Mouse (Mus musculus) adrenal gland, postnatal 14 days (tissue): ENCODE measurements at regions not wholly inside any gene's neighbourhood (a gene's known extent, or its start where the extent isn't known, plus 50 kb on each side); places are given as distances from the start of the nearest gene placed in this dataset.
A peak's percentile ranks its signal among the peaks of the same experiment; 100 is the strongest.

ENCODE experiments used
- DNase-seq: peaks from one replicate; pipeline ENCODE4 v3.0.0; 2021; ENCODE audit warnings: mixed read lengths

DNA sequence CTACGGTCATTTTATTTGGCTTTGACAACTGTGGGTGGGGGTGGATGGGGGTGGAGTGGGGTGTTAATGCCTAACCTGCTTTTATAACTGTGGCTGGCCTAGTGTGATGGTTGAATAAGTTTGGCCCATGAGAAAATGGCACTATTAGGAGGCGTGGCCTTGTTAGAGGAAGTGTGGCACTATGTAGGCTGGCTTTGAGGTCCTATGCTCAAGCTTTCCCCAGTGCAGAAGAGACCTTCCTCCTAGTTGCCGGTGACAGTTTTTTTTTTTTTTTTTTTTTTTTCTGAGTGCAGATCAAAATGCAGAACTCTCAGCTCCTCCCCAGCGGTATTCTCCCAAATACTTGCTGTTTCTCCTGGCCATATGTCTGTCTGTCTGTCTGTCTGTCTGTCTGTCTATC, 404.6 kb upstream of the Smim15 start:
- no peak for DNase-seq

DNA sequence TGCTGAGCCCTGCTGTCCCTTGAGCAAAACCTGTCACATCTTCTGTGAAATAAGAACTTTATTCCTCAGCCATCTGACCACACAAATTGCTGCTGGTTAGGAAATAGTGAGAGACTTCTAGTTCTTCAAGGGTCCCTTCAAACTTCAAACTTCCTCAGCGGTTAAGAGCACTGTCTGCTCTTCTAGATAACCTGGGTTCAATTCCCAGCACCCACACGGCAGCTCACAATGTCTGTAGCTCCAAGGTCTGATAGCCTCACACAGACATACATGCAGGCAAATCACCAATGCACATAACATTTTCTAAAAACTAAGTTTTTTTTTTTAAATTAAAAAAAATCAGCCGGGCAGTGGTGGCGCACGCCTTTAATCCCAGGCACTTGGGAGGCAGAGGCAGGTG, 407.0 kb upstream of the Smim15 start:
- DNase-seq = no peak

DNA sequence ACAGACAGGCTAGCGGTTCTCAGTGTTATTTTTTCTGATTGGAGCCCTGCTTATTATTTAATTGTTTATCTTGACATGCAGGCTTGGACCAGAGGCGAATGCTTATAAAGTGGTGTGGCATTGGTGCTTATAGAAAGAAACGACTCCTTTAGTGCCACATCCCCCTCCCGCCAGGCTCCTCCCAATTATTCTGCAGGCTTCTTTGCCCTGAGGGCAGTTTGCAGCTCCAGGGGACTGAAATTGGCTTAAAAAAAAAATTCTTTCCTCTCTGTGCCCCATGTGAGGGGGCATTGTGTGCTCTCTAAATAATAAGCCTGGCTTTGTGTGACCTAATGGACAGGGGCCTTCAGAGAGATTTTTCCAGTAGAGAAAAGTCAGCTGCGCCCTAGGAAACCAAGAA, 409.1 kb upstream of the Smim15 start:
- no peak for DNase-seq

DNA sequence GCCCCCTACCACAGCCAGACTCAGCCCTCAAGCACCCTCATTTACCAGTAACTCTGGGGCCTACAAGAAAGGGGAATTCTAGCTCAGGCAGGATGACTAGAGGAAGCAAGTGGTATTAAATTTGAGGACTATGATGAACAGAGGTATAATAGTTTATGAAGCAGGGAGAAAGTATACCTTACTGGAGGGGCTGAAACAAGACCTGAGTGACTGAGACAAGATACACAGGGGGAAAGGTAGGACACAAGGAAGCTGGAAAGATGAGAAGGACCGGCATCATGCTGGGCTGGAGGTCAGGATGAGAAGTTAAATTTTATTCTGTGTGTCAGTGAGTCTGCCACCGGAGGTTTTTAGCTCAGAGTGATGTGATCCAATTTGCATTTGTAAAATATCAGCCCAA, 417.2 kb upstream of the Smim15 start:
- DNase-seq = no peak

DNA sequence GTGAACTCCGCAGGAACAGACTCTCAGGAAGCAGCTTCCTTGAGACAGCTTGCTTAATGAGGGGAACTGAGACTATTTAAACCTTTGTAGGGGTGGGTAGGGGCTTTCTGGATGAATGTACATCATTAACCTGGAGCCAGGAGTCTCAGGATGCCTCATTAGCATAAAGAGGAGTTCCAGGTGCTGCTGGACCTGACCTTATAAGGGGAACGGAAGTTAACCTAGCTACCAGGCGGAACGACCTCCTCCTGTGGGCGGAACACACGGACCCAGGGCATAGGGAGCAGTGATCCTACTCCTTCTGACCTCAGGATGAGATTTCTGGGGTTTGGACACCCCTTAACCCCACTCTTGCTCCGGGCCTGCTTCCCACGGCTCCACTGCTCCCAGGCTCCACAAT, 417.6 kb upstream of the Smim15 start:
- DNase-seq = no peak

DNA sequence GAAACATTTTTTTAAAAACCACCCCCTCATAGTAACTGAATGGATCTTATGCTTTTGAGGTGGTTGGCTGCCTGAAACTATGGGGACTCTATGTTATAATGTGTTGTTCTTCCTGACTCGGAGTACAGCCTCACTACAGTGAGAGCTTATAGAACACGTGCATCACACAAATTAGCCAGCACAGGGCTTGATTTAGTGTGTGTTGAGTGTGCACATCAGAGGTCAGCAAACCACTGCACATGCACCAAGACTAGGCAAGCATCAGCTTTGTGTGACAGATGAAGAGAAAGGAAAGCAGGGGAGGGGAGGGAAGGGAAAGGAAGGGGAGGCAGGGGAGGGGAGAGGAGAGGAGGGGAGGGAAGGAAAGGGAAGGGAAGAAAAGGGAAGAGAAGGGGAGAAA, 422.9 kb upstream of the Smim15 start:
- no peak for DNase-seq

GRCm38 (mm10) chr13:107620887-107621286, 423.4 kb upstream of the Smim15 start:
- DNase-seq = no peak

DNA sequence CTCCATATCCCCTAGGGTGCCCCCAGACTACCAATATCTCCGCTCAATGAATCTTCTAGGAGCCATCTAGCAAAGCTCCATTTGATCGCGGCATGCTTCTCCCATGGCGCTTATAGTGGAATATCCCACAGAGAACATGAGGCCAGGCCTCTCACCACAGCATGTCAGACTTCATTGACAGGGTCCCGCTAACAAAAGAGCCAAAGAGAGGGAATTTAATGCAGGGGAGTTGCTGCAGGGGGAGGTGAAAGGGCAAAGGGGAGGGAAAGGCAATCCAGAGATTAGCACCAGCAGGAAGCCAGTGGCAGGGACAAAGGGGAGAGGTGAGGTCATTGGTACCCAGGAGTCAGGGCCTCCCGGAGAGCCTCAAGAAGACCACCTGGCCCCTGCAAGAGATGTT, 424.0 kb upstream of the Smim15 start:
- DNase-seq = no peak

DNA sequence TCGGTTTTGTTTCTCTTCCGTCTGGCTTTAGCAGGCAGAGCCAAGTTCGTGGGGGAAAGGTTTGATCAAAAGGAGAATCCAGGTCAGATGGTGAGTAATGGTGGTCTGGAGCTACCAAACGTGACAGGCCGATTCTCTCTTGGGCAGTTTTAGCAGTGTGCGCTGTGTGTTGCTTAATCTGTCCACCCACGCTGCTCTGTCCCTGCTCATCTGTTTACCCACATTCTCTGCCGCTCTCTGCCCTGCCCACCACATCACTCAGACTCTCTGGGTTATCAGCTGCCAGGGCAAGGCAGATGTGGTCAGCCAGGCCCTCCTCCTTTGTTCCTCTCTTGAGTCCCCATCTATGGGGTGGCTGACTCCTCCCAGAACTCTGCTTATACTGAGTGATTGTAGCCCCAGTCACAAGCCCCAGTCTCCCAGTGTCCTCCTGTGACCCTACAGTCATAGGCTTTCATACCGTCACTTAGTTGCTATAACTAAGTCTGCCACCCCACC, 424.8 kb upstream of the Smim15 start:
- peak; percentile 17 for DNase-seq

GRCm38 (mm10) chr13:107618796-107619429, 425.3 kb upstream of the Smim15 start:
- no peak for DNase-seq

DNA sequence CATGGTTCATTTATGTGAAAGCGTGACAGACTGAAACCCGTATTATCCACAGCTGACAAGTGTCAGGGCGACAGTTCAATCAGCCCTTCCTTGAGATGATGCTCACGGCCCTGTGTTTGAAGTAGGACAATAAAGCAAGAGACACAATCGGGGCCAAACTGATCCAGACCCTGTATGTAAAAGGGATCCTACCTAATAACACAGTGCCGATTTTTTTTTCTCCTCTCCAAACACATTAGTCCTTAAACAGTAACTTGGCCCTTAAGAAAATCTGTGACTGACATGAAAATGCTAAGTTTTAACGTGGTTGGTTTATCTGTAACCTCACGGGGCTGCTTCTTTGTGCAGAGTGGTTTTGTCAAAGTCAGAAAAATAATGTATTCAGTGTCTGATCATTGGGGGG, 425.9 kb upstream of the Smim15 start:
- DNase-seq = no peak

DNA sequence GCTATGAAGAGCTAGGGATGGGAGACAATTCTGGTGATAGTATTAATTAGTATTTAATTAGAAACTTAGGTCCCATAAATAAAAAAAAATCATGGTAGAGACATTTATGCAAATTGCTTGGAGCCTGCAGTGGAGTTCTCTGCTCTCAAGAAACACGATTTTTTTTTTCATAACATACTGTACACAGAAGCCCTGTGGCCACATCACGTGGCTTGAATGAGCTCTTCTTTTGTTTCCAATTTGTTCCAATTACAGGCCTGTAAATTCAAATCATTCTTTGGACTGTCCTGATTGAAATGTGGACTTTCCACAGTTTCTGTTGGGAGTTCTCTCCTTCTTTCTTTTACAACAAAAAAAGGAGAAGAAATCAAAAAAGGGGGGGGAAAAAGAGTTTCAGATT, 426.7 kb upstream of the Smim15 start:
- no peak for DNase-seq

DNA sequence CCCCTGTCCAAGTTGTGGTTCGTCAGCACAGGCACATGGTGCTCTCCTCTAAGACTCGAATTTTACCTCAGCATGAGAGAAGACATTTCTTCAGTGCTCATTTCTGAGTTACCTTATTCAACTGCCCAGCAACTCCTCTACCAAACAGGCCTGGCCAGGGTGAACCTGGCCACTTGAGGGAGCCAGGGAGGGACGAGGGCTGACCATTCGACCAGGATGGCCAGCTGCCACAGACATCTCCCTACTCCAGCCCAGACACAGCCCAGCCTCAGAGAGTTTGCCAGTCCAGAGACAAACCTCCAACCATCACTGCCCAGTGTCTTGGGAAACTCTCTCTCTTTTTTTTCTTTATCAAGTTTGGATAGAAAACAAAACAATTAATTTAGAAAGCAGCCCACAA, 427.5 kb upstream of the Smim15 start:
- peak; percentile 32 for DNase-seq

DNA sequence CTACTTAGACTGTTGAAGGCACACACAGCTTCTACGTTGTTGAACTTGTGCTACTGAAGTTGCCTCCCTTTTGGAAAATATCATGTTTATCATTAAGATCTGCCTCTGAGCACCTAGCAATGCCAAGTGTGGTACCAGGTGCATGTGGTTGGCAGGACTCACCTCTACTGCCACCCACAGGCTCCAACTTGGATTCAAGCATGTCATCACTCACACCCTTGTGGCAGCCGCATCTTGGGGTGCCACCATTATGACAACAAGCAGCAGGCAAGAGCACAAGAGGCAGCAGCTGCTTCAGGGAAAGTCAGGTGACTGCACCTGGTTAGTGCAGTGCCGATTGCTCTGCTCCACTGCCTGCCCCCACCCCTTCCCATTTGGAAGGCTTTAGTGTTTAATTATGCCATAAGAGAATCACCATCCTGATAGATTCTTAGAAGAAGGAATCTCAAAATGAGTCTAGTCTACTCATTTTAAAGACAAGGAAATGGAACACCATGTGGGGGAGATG, 435.2 kb upstream of the Smim15 start:
- no peak for DNase-seq

DNA sequence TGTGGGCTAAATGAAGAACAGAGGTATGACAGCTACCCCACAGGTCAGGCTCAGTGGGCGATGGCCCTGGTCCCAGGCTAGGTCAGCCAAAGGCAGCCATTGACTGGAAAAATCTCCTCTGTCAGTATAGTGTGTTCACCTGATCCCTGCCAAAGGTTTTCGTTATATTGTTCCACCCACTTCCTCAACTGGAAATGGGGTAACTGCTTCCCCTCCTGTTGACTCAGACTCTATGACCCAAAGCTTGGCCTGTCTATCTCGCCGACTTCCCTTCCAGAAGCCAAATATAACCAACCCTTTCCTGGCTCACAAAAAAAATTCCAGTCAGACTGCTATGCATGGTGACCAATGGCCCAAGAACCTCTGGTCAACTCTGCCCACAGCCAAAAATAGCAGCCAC, 437.0 kb upstream of the Smim15 start:
- DNase-seq = peak; percentile 11

- no peak for DNase-seq
Observed at GRCm38 (mm10) chr13:107602149-107602548, 442.1 kb upstream of the Smim15 start.

DNA sequence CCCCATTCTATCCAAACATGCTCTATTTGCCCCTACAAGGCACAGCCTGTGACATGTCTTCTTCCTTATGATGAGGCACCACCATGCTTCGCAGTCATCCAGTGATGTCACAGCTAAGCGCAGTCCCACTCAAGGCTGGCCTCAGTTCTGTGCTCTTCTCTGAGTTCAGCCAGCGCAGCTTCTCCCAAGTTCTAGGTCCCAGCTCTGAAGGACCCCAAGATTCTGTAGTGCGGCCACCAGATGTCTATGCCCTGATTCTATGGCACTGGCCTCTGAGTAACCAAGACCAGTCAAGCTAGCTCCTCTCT, 443.2 kb upstream of the Smim15 start:
- DNase-seq = no peak

GRCm38 (mm10) chr13:107600331-107601131, 443.7 kb upstream of the Smim15 start:
- peak; percentile 49 for DNase-seq

DNA sequence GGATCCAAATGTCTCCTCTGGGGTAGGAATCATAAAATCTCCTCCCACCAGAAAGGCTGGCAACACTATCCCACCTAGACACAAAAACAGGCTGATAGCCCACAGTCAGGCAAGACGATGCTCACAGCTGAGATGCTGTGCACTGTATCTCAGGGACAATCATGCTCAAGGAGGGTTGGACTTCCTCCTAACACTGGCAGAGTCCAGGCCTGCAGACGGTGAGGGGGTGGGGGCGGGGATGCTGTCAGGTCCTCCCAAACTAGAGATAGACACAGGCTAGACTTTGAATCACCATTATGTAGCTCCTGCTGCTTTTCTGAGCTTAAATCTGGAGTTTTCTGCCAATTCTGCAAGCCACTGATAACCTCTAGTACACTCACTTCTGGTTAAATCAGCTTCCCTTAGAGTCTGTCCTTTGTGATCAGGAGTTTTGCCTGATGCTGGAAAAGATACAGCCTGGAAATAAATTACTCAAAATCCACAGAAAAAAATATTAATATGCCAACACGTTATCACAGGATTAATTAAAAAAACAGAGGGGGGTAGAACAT, 445.1 kb upstream of the Smim15 start:
- no peak for DNase-seq

DNA sequence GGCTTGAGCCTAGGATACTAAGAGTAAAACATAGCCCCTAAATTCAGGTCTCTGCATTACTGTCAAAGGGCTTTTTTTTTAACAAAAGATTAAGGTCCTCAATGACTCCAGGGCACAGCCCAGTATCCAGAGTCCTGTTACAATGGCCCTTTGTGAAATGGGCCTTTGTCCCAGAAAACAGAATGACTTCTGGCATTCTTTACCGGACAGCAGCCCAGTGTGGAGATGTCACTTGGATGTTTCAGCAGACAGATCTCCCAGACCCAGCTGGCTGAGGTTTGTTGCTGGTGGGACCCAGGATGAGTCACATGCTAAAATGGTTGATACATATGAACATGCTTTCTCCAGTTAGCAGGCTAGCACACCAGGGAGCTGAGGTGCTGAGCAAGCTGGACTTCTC, 445.9 kb upstream of the Smim15 start:
- no peak for DNase-seq

DNA sequence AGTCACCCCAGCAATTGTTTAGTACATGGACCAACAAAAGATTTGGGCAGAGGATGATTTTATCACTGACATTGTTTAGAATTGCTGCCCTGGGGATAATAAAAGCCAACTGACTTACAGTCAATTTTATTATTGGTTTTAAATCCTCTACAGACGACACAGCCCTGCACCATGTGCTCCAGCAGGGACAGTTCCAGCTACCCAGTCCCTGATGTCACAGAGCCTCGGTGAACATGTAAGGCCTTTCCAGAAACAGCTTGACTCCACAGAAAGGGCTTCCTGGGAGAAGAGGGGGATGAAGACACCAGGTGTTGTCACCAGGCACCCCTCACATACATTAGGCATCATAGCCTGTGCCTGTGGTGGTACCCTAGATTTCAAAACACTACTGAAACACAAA, 447.0 kb upstream of the Smim15 start:
- no peak for DNase-seq

GRCm38 (mm10) chr13:107596183-107596582, 448.1 kb upstream of the Smim15 start:
- no peak for DNase-seq

GRCm38 (mm10) chr13:107588399-107589002, 455.7 kb upstream of the Smim15 start:
- no peak for DNase-seq
